ENCODE assay signal across 13 mouse cellular contexts in the genomic region with DNA sequence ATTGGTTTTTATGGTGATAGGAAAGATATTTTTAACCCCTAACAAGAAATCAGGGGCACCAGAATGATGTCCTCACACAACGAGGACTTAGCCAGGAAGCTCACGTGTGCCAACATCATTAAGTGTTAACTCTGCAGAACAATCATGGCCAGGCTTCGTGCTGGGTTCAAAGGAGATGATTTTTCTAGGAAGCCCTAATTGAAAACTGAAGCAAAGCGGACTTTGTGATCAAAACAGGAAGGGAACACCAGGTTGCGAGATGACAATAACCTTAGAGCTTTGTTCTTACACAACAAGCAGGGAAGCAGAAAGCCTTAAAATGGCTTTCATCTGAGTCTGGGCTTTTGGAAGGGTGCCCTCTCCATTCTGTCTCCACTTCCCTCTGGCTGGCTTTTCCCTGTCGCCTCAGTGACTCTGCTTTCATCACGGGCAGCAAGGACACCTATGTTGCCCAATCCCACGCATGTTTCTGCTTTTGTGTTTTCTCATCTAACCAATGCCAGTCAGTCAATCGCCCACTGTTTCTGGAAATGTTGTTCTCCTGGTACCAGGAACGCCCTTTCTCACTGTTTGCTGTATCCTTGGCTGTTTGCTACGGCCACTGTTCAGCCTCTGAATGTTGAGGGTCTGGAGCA. TPM values are rescaled to one million over a fixed set of nuclear protein-coding genes. Genes with fewer than 3 reads are reported as not detected.
DNase-seq lines count a peak whose midpoint lies in the region; ATAC-seq and TF ChIP-seq lines count a peak whose summit lies in the region.
"Had no signal": no experiment of that assay in that cellular context is flagged by ENCODE, and none has a peak within 500 bp of the region (broad histone marks: within the 10 kb centered on the region; RNA-seq: fewer than 3 reads in every experiment).

No protein-coding gene starts in this region.

- no peak overlapping the region for H3K4me2 ChIP-seq in liver, postnatal 0 days (ENCODE audit: low read depth, low read length)
- H3K4me2 ChIP-seq in liver, embryonic 12.5 days = no peak overlapping the region
- H3K4me2 ChIP-seq: heart, embryonic 15.5 days; hindbrain, embryonic 15.5 days; kidney, embryonic 15.5 days had no signal

- WGBS in heart, adult 2 months = 57% methylated on average over 11 of the region's 11 CpGs
- WGBS in liver, postnatal 0 days (ENCODE audit: insufficient replicate concordance) = 59% methylated on average over 11 of the region's 11 CpGs
- 65% methylated on average over 11 of the region's 11 CpGs for WGBS in liver, embryonic 12.5 days (ENCODE audit: insufficient replicate concordance)

- TF ChIP-seq POLR2A in heart, adult 2 months (IDR thresholded peaks at IDR 0.05; ENCODE audit: insufficient read depth, low read depth, low read length) = no peak

- ATAC-seq in liver, postnatal 0 days = no peak; the same call in 1 of the 2 replicates
- no peak for ATAC-seq in liver, embryonic 12.5 days
- peak; percentile 60 for ATAC-seq in granulocyte monocyte progenitor cell, adult 5-6 weeks (replicated peaks; ENCODE audit: poor library complexity, severe bottlenecking)
- ATAC-seq in monocyte, adult 5-6 weeks (replicated peaks; ENCODE audit: insufficient number of reproducible peaks, low FRiP score, low TSS enrichment, poor library complexity, severe bottlenecking) = peak; percentile 47
- ATAC-seq: Patski had no signal

- H3K79me2 ChIP-seq in heart, adult 2 months (replicated peaks; ENCODE audit: control insufficient read depth, insufficient read depth, low read length) = no peaks in the 10 kb centered on the region

- intact Hi-C loops in heart, adult 2 months (cut with DNase I) = no loop called here
- intact Hi-C loops in heart, postnatal 14 days (cut with DNase I) = no loop called here

- H3K4me1 ChIP-seq in heart, adult 2 months (ENCODE audit: control insufficient read depth, insufficient read depth, low read length) = peaks cover 10% of the 10 kb centered on the region
- peaks cover 29% of the 10 kb centered on the region for H3K4me1 ChIP-seq in liver, postnatal 0 days (ENCODE audit: insufficient read depth)
- H3K4me1 ChIP-seq in liver, embryonic 12.5 days = peaks cover 11% of the 10 kb centered on the region
- H3K4me1 ChIP-seq: hindbrain, embryonic 15.5 days; kidney, embryonic 15.5 days had no signal

- H3K9ac ChIP-seq in heart, adult 2 months (ENCODE audit: low read depth, low read length) = no peak overlapping the region
- H3K9ac ChIP-seq in liver, postnatal 0 days (replicated peaks) = no peak overlapping the region
- H3K9ac ChIP-seq in liver, embryonic 12.5 days = no peak overlapping the region
- H3K9ac ChIP-seq: heart, embryonic 15.5 days; hindbrain, embryonic 15.5 days; kidney, embryonic 15.5 days had no signal

- H3K9me3 ChIP-seq in liver, postnatal 0 days (ENCODE audit: low read length) = no peaks in the 10 kb centered on the region
- H3K9me3 ChIP-seq in liver, embryonic 12.5 days (replicated peaks) = no peaks in the 10 kb centered on the region
- H3K9me3 ChIP-seq: heart, embryonic 15.5 days; hindbrain, embryonic 15.5 days; kidney, embryonic 15.5 days had no signal

- no peak for TF ChIP-seq CTCF in heart, adult 2 months (IDR thresholded peaks at IDR 0.05)
- no peak for TF ChIP-seq CTCF in liver, postnatal 0 days (IDR thresholded peaks at IDR 0.05; ENCODE audit: low read depth)

- no peak for TF ChIP-seq EP300 in heart, adult 2 months (IDR thresholded peaks at IDR 0.05; ENCODE audit: insufficient read depth, low read depth, low read length)
- TF ChIP-seq EP300 in liver, postnatal 0 days (IDR thresholded peaks at IDR 0.05; ENCODE audit: low read depth) = peak; percentile 62; the same call in 1 of the 2 replicates

- peak overlapping the region; percentile 17; the same call in 1 of the 2 replicates for H3K27ac ChIP-seq in heart, adult 2 months
- H3K27ac ChIP-seq in liver, postnatal 0 days (ENCODE audit: low read depth) = peak overlapping the region; percentile 79
- H3K27ac ChIP-seq in liver, embryonic 12.5 days = no peak overlapping the region
- H3K27ac ChIP-seq: hindbrain, embryonic 15.5 days; kidney, embryonic 15.5 days had no signal

- H3K36me3 ChIP-seq in heart, adult 2 months (ENCODE audit: control insufficient read depth, insufficient read depth, low read length) = no peaks in the 10 kb centered on the region
- no peaks in the 10 kb centered on the region for H3K36me3 ChIP-seq in liver, postnatal 0 days (replicated peaks; ENCODE audit: insufficient read depth, low read length)
- H3K36me3 ChIP-seq in liver, embryonic 12.5 days = no peaks in the 10 kb centered on the region
- H3K36me3 ChIP-seq: heart, embryonic 15.5 days; hindbrain, embryonic 15.5 days; kidney, embryonic 15.5 days had no signal

- H3K4me3 ChIP-seq in heart, adult 2 months = no peak overlapping the region
- H3K4me3 ChIP-seq in liver, postnatal 0 days (ENCODE audit: low read depth, low read length) = no peak overlapping the region
- H3K4me3 ChIP-seq in liver, embryonic 12.5 days = no peak overlapping the region
- H3K4me3 ChIP-seq: heart, embryonic 15.5 days; hindbrain, embryonic 15.5 days; kidney, embryonic 15.5 days had no signal

- no peaks in the 10 kb centered on the region for H3K27me3 ChIP-seq in heart, adult 2 months (ENCODE audit: control insufficient read depth, insufficient read depth, low read length)
- H3K27me3 ChIP-seq in liver, postnatal 0 days (ENCODE audit: insufficient read depth, low read length) = no peaks in the 10 kb centered on the region
- no peaks in the 10 kb centered on the region for H3K27me3 ChIP-seq in liver, embryonic 12.5 days (replicated peaks)
- H3K27me3 ChIP-seq: heart, embryonic 15.5 days; hindbrain, embryonic 15.5 days; kidney, embryonic 15.5 days; Patski had no signal

- DNase-seq in heart, adult 2 months = no peak
- DNase-seq in heart, postnatal 14 days = no peak
- DNase-seq in liver, postnatal 0 days = peak; percentile 29
- DNase-seq in heart, adult 11 months = no peak
- DNase-seq: gastrocnemius, postnatal 14 days; midbrain, embryonic 14.5 days had no signal

RNA-seq across cellular contexts. Expression of a gene that starts 8.2 kb away (rescaled TPM):
- 100 to 1,000 TPM; 135 to 224 TPM for total RNA-seq in heart, adult 2 months (2021)
- 37.5 and 76.6 TPM in 2 replicates for polyA plus RNA-seq in heart, adult 2 months (2012; rRNA removed)
- total RNA-seq in heart, postnatal 14 days (2021) = 100 to 1,000 TPM; 219 to 274 TPM
- 65.0 and 65.8 TPM in 2 replicates for polyA plus RNA-seq in liver, postnatal 0 days (2015; fragmentation: Nextera tagmentation; extraction: Ambion mirVana)
- 50.6 and 56.2 TPM in 2 replicates for polyA plus RNA-seq in liver, embryonic 12.5 days (2016; fragmentation: Nextera tagmentation; extraction: Ambion mirVana)
- 19.9 and 26.1 TPM in 2 replicates for total RNA-seq in granulocyte monocyte progenitor cell, adult 5-6 weeks (2014; fragmentation: Nextera tagmentation)
- total RNA-seq in granulocyte monocyte progenitor cell, adult 5-6 weeks (2017) = 24.4 and 24.5 TPM in 2 replicates
- 230 to 311 TPM (median 284 TPM) in 3 replicates for total RNA-seq in monocyte, adult 5-6 weeks (2017)

Comparison
In these comparisons a context has a peak if more than half of its experiments do, and no peak if none do; other contexts are left out.
1. ATAC-seq: peak in granulocyte monocyte progenitor cell, adult 5-6 weeks (single experiment) and monocyte, adult 5-6 weeks (single experiment); none in liver, postnatal 0 days (single experiment) and liver, embryonic 12.5 days (single experiment).